Mouse (Mus musculus) gastrocnemius, adult 2 months (tissue): ENCODE measurements around the gene Spsb4. TPM values are rescaled to one million over a fixed set of nuclear protein-coding genes. Genes with fewer than 3 reads are reported as not detected.

Experiments used
- DNase-seq: peaks from one replicate; pipeline ENCODE4 v3.0.0; 2022
- H3K27ac ChIP-seq: fragments of 200-600 bp; 2 replicates; pipeline ENCODE4 v1.8.1; 2022; ENCODE audit warnings: mild to moderate bottlenecking
- H3K4me3 ChIP-seq: fragments of 200-600 bp; 2 replicates; pipeline ENCODE4 v1.8.1; 2022; ENCODE audit warnings: mild to moderate bottlenecking, moderate library complexity
- CTCF ChIP-seq: fragments of 200-600 bp; IDR thresholded peaks from 2 replicates; pipeline ENCODE4 v1.8.1; 2022; ENCODE audit warnings: antibody characterized with exemption, mild to moderate bottlenecking, moderate library complexity
- intact Hi-C: fragments of 180-260 bp; cut with DNase I; formaldehyde crosslinking; loops from one replicate; pipeline ENCODE4 v1.15.1; 2025
- total RNA-seq, 2 experiments: library from RNA; stranded (reverse); gene quantifications; 2 replicates each; pipeline ENCODE4 v1.2.3; 2021

Gene Spsb4
- total RNA-seq, 2 experiments from 2014 or later: 0.94 to 2.3 TPM

DNA sequence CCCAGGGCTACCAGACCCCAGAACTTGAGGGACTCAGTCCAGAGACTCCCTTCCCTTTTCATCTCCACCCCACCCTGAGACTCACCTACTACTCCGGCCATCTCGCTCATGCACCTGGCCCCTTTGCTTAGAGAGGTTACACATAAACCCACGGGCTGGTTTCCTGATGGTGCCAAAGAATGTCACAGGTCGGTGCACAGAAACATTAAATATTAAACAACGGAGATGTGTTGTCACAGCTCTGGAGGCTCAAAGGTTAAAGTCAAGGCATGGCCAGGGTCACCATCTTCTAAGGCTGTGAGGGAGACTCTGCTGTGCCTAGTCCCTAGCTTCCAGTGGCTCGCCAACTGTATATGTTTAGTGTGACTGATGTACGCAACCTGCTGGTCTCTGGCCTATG lies 52.2 kb downstream of the Spsb4 start:
- Histone ChIP-seq H3K4me3 (no peak overlapping the region), H3K27ac (no peak overlapping the region)
- intact Hi-C loops: no loop called here
- TF ChIP-seq CTCF: no peak
- DNase-seq: no peak

DNA sequence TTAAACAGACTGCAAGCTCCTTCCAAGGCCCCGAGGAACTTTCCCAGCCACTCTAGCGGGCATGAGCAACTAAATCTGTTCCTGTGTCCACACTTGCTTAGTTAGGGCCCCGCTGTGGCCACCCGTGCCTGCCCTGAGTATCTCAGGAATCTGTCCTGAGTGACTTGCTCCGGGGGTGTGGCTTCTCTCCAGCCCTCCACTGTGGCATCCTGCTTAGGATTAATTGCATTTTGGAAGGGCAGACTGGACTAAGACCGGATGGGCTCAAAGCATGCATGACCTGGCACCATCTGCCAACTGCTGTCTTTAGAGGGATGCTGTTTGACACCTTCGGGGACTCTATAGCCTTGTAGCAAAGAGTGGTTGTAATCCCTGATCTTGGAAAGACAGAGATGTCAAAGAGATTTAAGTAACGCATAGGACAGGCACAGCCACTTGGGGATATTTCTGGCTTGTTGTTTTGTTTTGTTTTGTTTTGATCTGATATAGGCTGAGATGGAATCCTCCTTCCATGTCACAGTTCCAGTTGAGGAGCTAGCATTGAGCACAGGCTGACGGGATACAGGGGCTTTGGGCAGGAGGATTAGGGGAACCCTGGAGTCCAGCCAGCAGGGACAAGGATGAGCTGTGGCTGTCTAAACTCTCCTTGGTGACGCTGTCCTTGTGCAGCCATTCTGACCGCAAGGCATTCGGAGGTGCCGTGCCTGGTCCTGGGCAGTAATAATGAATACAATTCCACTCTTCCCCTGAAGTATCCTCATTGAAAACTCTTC lies 55.0 kb downstream of the Spsb4 start:
- TF ChIP-seq CTCF: no peak
- Histone ChIP-seq H3K27ac (no peak overlapping the region), H3K4me3 (no peak overlapping the region)
- intact Hi-C loops: loop anchor here (5.0 kb wide), 1 partner anchor 199 kb away; no protein-coding TSS in a partner anchor
- no peak for DNase-seq

DNA sequence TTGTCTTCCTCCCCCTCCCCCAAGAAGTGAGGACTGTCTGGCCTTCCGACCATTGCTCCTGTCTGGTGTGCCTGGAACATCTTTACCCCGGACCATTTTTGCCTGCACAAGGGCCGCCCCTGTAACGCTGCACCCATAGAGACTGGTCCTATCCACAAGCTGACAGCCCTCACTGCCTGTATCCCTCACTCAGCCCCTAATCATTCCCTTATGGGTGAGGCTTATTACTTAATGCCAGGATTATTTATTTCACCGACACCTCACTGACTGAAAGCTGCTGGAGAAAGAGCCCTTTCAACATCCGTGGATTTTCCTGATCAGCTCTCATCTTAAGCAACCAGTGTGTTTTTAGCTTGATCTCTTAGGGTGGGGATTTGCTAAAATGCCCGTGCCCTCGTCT lies 55.9 kb downstream of the Spsb4 start:
- DNase-seq: no peak
- Histone ChIP-seq H3K4me3 (no peak overlapping the region), H3K27ac (no peak overlapping the region)
- no peak for TF ChIP-seq CTCF
- intact Hi-C loops: loop anchor here (5.0 kb wide), 1 partner anchor 200 kb away; no protein-coding TSS in a partner anchor

DNA sequence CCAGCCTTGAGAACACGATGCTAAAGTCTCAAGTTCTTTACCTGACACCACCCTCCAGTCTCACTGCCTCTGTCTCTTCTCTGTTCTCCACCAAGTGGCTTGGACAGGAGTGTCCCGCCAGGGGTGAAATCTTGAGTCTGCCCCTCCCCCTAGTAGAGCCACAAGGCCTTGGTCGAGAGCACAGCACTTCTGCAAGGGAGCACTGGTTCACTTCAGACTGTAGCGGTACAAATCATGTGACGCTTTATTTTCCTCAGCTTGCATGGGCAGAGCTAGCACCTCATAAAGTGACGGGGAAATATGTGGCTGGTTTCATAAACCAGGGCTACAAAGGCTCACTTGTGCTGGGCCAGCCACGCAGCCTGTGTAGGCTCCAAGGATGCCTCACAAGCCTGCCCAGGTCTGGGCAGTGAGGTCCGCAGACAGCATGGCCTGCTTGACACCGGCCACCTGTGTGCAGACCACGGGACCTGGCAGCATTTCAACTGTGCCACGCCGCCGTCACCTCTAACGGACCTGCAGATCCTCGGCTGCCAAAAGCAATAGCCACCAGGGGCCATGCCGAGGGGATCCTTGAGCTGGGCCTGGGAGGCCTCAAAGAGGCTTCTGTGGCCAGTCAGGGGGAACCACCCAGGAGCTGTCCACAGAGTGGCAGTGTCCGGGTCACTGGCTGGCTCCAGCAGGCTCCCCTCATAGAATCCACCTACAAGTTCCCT lies 56.5 kb downstream of the Spsb4 start:
- DNase-seq: no peak
- Histone ChIP-seq H3K4me3 (no peak overlapping the region), H3K27ac (no peak overlapping the region)
- intact Hi-C loops: loop anchor here (1.0 to 5.0 kb wide), 4 partner anchors 45 to 200 kb away; partner anchors contain the start of gene Spsb4
- no peak for TF ChIP-seq CTCF

DNA sequence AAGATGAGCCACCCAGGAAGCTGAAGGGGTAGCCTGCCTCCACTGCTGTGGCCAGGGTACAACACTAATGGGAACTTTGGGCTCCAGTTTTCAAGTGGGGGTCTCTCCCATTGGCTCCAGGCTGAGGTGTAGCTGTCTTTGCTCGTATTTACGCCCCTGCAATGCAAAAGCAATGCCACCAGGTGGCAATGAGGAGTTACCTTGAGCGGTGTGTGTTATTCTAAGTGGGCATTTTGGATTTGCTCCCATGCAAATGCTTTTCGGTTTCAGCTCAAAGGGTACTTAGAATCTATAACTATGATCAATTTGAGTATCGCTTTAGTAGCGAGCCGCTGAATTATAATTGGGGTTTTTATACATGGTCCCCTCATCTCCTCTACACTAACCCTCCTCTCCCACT lies 57.6 kb downstream of the Spsb4 start:
- Histone ChIP-seq H3K4me3 (no peak overlapping the region), H3K27ac (no peak overlapping the region)
- peak; percentile 79 for TF ChIP-seq CTCF
- intact Hi-C loops: loop anchor here (1.0 to 5.0 kb wide), 4 partner anchors 44 to 201 kb away; partner anchors contain the start of gene Spsb4
- DNase-seq: no peak

DNA sequence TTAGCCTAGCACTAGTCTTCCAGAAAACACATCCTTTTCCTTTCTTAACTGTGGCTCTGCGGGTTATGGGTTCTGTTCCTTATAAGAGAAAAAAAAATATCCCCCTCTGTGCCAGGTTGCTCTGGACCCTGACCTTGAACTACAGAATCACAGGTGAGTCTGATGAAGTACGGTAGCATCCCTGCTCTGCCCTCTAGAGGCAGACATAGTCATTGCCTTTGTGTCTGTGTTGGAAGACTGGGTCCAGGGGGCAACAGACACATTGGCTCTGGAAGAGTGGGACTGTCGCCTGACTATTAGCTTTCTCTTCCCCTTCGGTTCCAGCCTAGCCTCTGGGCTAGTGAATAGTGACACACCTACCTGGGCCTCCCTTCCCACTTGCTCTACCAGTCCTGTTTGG lies 58.4 kb downstream of the Spsb4 start:
- no peak for DNase-seq
- H3K27ac ChIP-seq: no peak overlapping the region
- intact Hi-C loops: loop anchor here (2.0 to 5.0 kb wide), 3 partner anchors 43 to 202 kb away; partner anchors contain the start of gene Spsb4
- H3K4me3 ChIP-seq: no peak overlapping the region
- peak; percentile 65 for TF ChIP-seq CTCF

DNA sequence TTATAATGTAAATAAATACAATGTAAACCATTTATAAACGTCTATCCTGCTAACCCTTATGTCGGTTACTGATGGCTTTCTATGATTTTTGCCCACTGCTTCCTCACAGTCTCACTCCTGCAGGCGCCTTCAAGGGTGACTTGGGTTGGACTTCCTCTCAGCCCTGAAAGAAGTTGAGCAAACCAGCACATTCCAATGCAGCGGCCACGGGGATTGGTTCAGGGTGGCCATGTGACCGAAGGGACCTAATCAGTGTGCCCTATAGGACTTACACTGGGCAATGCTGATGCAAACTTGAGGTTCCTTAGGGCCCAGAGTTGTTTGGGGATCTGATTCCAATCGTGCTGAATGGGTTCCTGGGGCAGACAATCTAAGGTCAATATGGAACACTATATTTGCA lies 59.2 kb downstream of the Spsb4 start:
- H3K27ac ChIP-seq: no peak overlapping the region
- no peak for TF ChIP-seq CTCF
- H3K4me3 ChIP-seq: no peak overlapping the region
- intact Hi-C loops: no loop called here
- DNase-seq: no peak

DNA sequence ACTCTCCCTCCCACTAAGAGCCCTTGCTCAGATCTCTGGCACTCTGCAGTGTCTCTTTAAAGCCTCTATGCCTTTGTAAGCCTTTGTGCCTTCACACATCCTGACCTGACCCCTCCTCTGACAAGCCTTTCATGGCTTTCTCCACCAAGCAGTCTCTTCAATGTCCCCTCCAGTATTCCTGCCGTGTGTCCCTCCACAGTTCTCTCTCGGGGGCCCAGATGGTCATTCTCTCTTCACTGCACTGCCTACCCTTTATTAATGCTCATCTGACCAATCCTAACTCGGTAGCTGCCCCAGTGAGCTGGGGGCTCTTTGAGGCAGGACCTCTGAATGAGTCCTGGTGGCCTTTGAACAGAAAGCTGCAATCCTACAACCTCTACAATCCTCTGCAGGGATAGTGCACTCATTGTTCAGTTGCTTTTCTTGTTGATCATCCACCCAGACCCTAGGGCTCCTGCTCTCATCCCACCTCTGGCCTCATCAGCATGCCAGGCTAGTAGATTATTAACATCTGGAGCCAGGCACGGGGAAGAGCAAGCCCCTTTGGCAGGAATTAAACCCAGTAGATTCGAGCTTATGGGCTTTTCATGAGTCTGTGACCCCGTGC lies 60.5 kb downstream of the Spsb4 start:
- no peak for TF ChIP-seq CTCF
- no peak for DNase-seq
- intact Hi-C loops: no loop called here
- Histone ChIP-seq H3K27ac (no peak overlapping the region), H3K4me3 (no peak overlapping the region)

DNA sequence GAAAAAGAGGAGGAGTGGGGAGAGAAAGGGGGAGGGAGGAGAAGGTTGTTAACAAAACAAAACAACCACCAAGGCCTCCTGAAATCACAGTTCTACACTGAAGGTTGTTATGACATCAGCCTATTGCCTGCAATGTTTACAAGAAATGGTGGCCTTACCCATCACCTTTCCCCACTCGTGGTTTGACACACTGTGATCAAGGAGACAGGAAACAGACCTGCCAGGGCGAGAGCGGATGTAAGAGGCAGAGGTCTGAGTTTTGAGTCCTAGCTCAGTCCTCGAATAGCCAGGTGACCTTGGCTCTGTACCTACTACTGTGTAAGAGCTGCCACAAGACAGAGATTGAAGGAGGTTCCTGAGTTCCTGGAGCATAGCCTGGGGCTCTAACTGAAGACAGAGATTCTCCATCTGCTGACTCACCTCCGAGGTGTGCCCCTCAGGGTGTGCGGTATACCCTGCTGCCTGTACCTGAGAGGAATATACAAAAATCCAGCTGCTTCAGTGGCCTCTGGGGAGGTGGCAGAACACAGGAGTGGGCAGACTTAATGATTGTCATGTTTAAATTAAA lies 61.3 kb downstream of the Spsb4 start:
- no peak for TF ChIP-seq CTCF

DNA sequence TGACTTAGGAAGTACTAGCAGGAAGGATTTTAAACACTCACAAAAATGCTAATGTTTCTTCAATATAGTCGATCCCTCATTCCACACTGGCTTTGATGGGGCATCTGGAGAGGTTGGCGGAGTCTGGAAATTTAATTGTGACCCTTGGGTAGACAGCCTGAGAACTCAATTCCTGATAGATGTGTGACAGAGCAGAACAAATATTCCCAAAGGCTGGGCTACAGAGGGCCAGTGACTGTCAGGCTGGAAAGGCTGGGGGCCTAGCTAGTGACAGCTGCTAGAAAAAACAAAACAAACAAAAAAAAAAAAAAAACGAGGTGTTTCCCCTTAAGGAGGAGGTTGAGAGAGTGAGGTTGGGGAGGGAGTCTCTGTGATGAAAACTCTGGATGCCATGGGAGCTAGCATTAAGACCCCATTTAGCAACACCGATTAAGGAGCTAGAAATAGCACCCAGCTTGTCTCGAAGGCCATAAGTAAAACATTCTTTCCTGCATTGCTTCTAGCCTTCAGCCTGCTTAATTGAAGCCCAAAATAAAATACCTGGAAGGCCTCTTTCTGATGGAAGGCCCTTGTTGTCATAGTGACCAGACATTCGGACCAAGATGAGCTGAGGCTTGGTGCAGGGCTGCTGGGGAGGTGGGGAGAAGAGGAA lies 61.9 kb downstream of the Spsb4 start:
- intact Hi-C loops: no loop called here
- no peak for DNase-seq
- TF ChIP-seq CTCF: no peak
- H3K27ac ChIP-seq: no peak overlapping the region
- H3K4me3 ChIP-seq: no peak overlapping the region

More for the DNA sequence above, 61.3 kb downstream of the Spsb4 start:
- no peak overlapping the region for H3K4me3 ChIP-seq
- DNase-seq: no peak
- no peak overlapping the region for H3K27ac ChIP-seq
- intact Hi-C loops: no loop called here

DNA sequence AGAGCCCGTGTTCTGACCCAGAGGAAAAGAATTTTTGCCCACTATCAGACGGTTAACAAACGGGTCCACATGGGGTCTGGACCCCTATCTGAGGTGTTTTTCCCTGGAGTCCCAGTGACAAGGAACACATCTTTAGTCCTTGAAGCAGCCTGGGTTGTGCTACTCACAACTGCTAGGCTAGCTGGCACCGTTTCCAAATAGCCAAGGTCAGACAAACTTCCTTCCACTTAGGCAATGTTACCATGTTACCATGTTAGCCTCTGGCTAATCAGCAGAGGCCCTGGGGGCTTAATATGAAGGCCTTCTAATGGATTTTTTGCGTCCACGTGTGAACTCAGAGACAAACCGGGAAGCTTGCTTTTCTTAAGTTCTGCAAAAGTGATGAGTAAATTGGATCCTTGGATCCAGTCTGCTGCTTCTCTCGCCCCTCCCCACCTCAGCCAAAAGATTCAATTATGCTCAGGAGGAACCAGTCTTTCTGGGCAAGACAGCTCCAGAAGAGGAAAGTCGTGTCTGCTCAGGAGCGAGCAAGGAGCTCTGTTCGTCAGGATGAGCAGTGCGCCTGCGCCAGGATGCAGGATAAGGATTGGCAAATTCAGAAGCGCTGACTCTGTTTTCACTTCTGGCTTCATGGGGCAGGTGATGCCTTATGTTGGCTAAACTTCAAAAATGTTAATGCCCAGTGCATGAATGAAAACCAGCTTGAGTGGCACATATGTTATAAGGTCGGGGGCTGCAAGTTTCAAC lies 64.4 kb downstream of the Spsb4 start:
- no peak for DNase-seq
- Histone ChIP-seq H3K27ac (no peak overlapping the region), H3K4me3 (no peak overlapping the region)
- TF ChIP-seq CTCF: no peak
- intact Hi-C loops: no loop called here
